Mouse (Mus musculus) lung, postnatal 36 days (tissue): ENCODE results near the gene Pck1.
A peak's percentile ranks its signal among the peaks of the same experiment; 100 is the strongest.
"Not testable (repeated sequence)": the region's sequence is repeated elsewhere in the genome, so short reads cannot be mapped to it uniquely, and the experiment has no call there.

ENCODE experiments used
- DNase-seq: peaks from one replicate; pipeline ENCODE4 v3.0.0; 2022; ENCODE audit warnings: mixed read lengths

Pck1 gene

DNA sequence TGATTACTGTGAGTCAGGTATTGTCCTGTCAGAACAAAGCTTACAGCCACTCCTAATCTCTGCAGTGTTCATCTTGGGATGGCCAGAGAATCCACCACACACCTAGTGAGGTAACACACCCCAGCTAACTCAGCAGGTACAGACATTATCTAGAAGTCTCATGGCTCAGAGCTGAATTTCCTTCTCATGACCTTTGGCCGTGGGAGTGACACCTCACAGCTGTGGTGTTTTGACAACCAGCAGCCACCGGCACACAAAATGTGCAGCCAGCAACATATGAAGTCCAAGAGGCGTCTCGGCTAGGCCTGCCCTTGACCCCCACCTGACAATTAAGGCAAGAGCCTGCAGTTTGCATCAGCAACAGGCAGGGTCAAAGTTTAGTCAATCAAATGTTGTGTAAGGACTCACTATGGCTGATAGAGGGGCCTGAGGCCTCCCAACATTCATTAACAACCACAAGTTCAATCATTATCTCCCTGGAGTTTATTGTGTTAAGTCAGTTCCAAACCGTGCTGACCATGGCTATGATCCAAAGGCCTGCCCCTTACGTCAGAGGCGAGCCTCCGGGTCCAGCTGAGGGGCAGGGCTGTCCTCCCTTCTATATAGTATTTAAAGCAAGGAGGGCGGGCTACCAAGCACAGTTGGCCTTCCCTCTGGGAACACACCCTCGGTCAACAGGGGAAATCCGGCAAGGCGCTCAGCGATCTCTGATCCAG lies at the start of gene Pck1:
Pck1 (plus strand) TSS at position 613 of the 716 bp plus-strand sequence.
- no peak for DNase-seq

DNA sequence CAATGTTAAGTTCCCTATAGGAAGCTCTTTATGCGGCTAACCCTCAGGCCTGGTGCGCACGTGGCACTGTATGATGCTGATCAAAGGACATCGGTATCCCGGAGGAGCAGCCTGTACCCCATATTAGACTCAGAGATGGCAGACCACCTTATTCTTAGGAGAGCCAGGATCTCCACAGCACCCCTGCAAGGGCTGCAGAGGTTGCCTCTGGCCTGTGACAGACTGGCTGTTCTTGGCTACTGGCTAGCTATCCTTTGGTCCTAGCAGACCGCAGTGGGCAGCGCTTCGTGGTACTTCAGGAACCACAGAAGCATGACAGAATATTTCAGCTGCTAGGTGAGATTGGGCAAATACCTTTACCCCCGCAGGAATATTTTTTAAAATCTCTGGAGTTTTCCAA lies 46.4 kb upstream of the Pck1 start:
- no peak for DNase-seq

DNA sequence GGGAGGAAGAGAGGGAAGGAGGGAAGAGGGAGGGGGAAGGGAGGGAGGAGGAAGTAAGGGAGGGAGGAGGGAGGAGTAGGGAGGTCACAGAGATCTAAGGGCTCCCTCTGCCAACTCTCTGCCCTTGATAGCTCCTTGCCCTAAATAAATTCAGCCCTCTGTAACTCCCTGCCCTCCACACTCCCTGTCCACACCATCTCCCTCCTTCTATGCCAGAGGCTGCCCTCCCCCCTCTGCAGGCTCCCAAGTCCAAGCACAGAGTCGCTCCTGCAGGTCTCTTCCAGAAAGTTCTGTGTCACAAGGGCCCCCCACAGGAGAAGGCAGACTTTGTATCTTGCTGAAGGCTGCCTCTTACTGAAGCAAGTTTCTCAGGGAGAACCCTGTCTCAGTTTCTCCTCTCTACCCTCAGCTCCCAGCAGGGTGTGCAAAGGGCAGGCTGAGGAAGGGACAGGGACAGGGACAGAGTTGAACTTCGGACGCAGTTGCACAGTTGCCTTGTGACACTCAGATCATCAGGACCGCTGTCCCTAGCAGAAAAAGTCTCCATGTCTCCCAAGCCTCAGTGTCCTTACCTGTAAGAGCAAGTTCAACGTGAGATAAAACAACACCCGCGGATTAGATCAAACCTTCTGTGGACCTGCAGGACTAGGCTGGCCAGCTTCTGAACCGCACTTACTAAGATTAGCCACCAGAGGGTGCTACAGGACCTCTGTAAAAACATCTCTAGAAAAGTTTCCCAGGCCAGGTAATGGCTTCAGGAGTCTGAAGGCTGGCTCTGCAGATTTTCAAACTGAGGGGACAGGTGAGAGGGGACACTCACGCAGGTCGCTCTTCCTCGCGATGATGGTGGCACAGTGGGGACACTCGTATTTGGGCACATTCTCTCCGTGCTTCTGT lies 45.7 kb upstream of the Pck1 start:
- DNase-seq, result peak; percentile 73

DNA sequence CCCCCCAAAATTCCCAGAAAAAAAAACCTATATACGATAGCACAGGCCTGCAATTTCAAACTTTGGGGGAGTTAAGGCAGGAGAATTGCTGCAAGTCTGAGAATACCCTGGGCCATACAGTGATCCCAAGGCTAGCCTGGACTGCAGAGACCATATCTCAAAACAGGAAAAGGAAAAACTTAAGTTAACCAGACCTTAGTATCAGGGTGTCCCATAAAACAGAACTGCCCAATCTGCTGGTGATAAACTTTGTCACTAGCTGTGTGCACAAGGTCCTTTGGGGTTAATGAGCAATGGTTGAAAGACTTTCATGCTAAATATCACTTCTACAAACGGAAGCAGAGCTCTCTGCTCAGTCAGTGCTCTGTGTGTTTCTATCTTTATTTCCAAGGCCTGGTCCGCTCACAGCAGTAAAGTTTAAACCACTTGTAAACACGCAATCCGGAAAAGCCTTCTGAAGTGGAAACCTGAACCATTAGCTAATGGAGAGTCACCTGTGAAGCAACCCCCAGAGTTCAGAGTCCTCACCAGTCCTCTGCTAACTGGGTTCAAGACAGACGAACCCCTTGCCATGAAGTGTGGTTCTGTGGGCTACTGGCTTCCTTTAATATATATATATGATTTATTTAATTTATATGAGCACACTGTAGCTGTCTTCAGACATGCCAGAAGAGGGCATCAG lies 44.2 kb upstream of the Pck1 start:
- DNase-seq, result no peak

DNA sequence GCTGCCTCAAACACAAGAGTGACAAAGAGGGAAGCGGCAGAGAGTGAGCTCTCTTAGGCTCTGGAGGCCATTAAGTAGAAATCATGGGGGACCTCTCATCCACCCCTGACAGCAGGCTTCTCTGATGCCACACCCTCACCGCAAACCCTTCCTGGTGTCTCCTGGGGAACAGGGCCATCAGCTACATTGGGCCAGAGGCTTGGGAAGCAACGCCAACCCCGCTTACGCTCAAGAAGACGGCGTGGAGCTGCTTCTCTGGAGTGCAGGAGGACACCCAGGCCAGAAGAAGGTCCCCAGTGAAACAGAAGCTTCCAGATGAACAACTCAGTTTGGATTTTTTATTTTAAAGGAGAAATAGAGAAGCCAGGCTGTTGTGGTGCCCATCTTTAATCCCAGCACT lies 43.3 kb upstream of the Pck1 start:
- DNase-seq, result no peak

DNA sequence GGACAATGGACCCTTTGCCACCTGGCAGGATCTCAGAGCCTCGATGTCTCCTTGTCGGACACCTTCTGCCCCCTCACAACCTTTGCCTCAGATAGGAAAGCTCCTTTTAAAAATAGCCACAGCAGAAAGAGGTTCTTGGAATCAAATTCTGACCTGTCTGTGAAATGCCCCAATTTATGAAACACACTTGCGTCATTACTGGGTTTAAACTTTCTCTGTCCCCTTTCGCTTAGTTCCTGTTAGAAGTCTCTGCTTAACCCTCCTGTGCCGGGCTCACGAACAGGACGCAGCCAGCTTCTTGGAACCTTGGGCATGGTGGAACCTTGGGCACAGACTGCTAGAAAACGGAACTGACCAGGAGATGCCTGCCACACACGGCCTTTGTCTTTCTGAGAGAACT lies 42.3 kb upstream of the Pck1 start:
- DNase-seq, result no peak

DNA sequence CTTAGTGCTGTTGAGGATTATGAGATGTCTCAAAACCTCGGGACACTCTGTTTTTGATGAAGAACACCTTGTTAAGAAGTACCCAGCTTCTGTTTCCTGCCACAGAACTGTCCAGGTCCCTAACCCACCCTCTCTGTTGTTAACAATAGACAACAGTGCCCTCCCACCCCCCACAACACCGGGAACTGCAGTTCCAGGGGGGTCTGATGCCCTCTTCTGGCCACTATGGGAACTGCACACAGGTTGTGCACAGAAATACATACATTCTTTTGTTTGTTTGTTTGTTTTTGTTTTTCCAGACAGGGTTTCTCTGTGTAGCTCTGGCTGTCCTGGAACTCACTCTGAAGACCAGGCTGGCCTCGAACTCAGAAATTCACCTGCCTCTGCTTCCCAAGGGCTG lies 39.1 kb upstream of the Pck1 start:
- DNase-seq, result not testable (repeated sequence)

DNA sequence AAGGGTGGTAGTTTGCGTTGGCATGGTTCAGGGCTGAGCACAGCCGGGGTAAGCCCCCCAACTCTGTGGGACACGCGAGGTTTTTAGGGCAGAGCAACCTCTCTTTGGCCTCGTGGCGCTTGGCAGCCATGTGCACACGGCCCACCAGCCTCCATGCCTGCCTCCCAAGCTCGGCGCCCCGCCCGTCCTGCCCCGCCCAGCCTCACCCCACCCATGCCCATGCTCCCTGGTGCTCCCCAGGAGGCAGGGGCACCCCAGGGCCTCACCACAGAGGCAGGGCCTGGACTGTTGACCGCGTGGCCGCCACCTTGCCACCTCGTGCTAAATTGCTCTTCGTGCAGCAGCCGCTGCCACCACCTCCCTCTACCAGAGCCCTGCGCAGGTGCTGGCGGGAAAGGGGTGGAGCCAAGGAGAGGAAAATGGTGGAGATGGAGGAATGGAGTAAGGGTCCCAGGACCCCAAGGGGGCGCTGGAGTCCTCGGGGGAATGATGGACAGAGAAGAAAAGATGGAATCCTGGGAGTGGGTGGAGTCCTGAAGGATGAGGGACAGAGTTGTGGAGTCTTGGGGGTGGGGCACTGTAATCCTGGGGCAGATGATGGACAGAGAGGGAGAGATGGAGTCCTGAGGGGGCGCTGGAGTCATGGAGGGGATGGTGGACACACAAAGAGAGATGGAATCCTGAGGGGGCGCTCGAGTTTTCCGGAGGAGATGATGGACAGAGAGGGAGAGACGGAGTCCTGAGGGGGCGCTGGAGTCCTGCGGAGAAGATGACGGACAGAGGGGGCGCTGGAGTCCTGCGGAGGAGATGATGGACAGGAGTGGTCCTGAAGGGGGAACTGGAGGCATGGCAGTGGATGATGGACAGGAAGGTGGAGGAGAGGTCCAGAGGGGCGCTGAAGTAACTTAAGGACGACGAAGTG lies 33.6 kb upstream of the Pck1 start, which contains the start of gene Ctcfl:
Ctcfl (minus strand) TSS at position 503 of the 922 bp plus-strand sequence.
- no peak for DNase-seq

DNA sequence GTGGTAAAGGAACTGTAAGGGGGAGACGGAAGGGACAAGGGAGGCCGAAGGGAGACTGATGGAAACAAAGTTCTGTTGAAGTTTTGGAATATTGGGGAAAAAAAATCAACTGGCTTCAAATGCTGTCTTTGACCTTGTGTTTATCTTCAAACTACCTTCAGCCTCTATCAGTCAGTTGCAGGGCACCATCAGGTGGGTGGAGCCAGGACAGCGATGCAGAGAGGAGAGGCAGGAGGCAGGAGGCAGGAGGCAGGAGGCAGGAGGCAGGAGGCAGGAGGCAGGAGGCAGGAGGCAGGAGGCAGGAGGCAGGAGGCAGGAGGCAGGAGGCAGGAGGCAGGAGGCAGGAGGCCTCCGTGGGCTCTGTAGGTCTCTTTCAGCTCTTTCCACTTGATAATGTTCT lies 32.7 kb upstream of the Pck1 start:
- DNase-seq, result not testable (repeated sequence)

DNA sequence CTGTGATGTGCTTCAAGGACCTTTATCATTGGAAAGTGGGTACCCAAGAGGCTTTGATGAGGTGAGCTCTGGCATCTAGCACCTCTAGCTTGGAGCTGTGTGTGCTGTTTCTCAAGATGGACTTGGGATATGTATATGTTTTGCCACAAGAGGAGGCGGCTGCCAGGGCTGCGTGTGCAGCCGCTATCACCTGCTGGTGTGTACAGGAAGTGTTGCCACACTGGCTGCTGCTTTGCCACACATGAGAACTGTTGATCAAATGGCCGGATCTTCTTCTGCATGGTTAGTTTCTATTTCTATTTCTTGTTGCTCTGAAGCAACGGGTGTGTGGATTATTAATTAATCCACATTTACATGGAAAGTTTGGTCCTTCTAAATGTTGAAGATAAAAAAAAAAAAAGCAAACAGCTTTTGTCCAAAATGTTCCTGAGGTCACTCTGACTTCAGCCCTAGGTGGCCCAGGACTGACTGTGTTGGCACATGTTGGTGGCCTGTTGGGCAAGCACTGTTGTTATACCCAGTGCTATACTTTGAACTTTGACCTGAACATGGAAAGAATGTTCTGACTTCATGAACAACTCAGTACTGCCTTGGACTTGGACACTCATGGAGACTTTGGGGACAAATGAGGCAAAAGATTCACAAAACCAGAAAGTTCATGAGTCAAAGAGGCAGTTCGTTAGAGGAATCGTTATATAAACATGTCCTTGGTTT lies 28.7 kb upstream of the Pck1 start:
- DNase-seq, result no peak

DNA sequence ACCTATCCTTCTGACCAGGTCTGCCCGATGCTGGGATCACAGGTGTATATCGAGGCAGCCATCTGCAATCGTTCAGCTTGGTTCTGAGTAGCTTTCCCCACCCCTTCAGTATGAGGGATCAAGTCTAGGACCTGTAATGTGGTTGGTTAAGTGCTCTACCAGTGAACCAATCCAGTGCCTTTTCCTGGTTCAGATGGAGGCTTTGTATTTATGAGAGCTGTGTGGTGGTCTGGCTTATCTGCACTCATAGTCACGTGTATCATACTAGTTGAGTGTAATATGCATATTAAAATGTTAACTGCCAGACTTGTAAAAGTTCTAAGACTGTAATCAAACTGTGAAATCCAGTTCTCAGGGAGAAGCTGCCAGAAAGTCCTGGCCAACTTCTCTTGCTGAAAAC lies 26.5 kb upstream of the Pck1 start:
- DNase-seq, result no peak

DNA sequence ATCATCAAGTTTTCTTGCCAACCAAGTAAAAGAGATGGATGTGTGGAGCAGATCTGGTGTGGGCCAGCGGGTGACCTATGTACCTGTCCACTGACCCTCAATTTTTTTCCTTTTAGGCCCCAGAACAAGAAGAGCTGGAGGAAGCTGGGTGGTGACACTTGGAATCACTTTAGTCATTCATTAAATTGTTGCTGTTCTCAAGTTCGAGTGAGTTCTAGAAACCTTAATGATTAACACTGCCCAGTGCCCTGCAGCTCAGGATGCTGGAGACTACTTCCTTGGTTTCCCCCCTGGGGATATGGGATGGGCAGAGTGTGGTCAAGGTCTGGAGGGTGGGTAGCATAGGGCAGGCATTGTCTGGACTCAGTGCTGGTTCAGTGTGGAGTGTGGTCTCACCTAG lies 23.7 kb upstream of the Pck1 start:
- DNase-seq, result no peak

DNA sequence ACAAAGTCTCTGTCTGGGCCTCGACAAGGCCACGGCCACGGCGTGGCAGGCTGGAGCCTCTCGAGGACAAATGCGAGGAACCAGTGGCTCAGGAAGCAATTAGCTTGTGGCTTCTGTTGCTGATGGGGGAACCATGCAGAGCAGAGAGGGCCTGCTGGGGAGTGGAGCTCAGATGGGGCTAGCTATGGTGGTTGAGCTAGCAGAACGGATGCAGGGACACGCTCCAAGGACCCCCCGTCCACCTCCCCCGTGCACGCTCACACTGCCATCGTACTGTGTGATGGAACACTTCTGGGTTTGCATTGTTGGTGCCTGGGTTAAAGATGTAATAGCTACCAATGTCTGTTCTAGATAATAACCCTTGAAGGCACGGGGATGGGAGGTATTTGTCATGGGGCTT lies 20.6 kb upstream of the Pck1 start:
- no peak for DNase-seq

DNA sequence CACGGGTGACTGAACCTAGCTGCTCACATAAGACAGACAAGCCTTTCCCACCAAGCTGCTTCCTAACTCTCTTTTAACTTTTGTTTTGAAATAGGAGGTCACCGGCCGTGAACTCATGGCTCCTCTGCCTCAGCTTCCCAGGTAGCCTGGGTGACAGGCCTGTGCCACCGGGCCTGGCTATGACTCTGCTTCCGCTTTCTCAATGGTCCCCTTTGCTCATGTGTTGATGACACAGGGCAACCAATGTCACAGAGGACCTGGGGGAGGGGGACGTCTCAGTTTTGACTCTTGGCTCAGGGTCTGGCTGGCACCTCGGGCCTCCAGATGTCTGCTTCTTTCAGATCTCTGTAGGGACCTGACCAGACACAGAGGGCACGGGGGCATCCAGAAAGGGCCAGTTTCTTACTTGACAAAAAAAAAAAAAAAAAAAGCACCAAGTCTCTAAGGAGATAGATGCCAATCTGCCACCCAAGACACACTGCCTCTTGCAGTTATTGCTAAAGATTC lies 20.0 kb upstream of the Pck1 start:
- no peak for DNase-seq

DNA sequence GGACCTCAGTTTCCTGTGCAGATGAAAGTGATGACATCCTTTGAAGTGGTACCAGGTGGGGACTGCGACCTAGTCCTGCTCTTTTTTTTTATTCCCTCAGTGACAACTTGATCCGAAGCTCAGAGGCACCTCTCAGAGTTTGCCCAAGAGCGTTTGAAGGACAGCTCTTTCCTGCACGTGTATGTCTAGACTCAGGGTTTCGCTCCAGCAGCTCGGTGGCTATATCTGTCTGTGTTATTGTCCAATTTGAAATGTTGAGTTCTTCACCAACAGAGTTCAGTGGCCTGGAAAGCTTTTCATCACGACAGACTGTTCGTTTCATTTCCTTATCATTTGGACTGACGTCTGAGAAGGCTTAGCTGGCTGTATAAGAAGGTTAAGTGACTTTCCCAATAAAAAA lies 18.2 kb upstream of the Pck1 start:
- no peak for DNase-seq

DNA sequence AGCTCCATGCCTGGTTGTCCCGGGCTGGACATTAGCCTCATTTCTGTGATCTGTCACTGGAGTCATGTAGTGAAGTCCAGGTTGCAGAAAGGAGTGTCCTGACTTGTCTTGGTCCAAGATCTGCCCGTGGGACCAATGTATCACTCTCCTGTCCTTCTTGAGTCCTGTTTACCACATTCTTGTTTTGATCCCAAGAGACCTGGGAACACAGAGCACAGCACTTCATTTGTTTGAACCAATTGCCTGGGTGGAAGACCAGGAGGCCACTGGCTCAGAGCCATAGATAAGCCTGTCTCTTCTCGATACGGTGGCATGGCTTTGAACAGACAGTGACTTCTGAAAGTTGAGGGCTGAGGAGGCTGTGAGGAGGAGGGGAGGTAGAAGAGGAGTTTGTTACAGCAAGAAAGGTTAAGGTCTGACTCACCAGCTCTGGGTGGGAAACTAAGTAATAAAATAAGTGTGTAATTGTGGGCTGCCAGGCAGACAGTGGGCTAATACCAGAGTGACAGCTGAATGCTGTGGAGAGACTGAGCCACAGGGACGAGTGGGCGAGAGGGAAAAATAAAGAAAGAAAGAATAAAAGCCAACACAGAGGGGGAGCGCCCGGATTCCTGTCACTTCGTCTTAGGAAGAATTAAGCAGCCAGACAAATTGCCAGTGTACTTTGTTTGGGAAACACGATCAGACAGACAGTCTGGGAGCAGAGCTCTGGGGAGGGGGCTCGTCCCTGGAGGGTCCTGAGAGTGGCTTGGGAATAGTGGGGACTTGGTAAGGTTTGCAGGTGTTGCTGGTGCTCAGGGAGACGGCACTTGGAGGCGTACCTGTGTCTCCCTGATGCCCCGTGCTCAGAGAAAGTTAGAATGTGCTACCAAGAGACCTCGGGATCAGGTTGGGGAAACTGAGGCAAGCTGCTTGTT lies 14.3 kb upstream of the Pck1 start:
- DNase-seq, result no peak

DNA sequence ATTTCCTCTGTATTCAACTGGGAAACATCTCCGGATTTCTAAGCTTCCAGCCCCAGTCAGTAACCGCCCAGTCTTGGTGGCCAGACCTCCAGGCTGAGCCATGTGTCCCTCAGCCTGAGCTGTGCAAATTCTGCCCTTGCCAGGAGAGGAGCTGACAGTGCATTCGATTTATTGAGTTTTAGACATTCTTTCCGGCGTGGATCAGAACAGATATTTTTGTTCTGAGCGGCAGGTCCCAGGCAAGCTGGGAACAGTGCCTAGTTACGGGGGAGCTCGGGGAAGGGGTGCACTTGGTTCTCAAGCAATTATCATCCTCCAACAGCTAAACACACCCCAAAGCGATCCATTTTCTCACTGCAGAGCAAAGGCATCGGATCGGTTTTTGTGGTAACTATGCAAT lies 9.2 kb upstream of the Pck1 start:
- no peak for DNase-seq

DNA sequence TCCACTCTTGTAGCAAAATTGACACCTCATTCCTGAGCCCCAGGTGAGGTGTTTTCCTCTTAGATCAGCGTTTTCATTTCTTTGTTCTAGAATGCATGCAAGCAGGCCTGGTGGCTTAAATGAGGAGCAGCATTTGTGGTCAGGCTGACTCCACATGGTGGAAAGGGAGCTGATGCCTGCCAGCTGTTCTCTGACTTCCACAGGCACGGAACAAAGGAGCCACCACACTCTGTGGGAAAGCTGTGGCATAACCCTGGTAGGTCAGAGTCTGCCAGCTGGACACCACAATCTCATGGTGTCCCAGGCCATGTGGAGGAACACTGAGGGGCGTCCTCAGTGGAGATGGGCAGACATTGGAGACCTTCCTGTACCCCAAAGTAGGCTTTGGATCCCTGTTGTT lies 7.0 kb upstream of the Pck1 start:
- no peak for DNase-seq

DNA sequence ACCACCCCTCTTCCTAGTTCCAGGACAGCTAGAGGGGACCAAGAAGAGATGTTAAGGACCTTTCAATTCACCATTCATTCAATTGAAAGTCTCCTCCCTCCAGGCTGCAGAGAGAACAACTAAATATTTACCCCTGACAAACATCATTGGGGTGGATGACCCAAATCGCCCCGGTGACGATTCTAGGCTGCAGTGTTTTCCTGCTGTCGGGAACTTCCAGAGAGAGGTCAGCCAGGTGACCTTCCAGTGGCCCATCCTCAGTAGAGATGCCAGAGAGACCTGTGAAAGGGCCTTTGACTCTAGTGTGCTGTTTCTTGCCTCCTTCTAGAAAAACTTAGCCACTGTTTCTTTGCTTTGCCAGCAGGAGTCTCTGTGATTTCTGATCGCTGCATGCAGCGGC lies 6.1 kb upstream of the Pck1 start:
- no peak for DNase-seq

DNA sequence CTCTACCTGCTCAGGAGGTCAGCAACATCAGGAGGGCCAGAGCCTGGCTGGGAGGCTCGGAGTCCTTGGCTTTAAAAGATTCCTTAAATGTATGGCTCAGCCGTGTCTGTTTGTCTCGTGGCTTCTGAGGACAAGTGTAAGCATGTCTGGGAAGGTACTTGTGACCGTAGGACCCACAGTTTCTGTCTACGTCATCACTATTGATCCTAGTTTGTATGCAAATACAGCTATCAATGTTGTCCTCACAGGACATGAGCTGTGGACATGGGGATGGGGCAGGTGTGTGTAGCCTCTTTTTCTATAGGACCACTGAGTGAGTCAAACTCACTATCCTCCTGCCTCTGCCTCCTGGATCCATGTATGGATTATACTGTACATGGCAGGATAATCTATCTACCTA lies 4.8 kb upstream of the Pck1 start:
- no peak for DNase-seq

DNA sequence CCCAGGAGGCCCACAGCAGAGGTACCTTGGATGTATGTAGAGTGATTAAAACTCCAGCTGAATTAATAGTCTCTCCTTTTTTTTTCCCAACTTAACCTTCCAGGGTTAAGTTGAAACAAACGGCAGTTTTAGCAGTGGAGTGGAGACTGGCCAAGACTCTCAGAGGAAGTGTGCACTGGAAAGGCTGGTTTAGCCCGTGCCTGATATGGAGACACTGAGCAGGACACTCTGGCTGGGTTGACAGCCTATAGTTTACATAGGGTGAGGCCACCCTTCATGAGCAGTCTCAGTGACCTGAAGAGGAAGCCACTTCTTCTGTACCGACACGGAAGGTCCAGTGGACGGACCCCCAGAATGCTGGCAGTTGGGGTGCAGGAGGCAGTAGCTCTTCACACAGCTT lies 1.5 kb upstream of the Pck1 start:
- no peak for DNase-seq
